Mouse (Mus musculus): ENCODE measurements around the gene Nckap5l. TPM values are rescaled to one million over a fixed set of nuclear protein-coding genes. Genes with fewer than 3 reads are reported as not detected.

The Nckap5l gene
- polyA plus RNA-seq (2012; rRNA removed) = 4.2 and 4.4 TPM in 2 replicates

GRCm38 (mm10) chr15:99457606-99458401, at the start of gene Nckap5l:
Gene Nckap5l, minus strand, starts transcription at chr15:99457748.

GRCm38 (mm10) chr15:99474576-99474926, 17.0 kb upstream of the Nckap5l start, which contains the start of gene Bcdin3d:
Gene Bcdin3d, minus strand, starts transcription at chr15:99474730.

GRCm38 (mm10) chr15:99392486-99393385, 64.8 kb downstream of the Nckap5l start, which contains the start of gene Tmbim6:
Gene Tmbim6, plus strand, starts transcription at chr15:99392882.

Other genes with a start within 250 kb of the Nckap5l start
- 29.5 and 36.7 TPM in 2 replicates for gene Kcnh3, start 232.9 kb downstream of the Nckap5l start, polyA plus RNA-seq (2012; rRNA removed)
- 64.5 and 65.2 TPM in 2 replicates for gene Mcrs1, start 205.8 kb downstream of the Nckap5l start, polyA plus RNA-seq (2012; rRNA removed)
- 41.1 and 42.3 TPM in 2 replicates for gene Prpf40b, start 162.7 kb downstream of the Nckap5l start, polyA plus RNA-seq (2012; rRNA removed)
- gene Fam186b, start 161.9 kb downstream of the Nckap5l start, polyA plus RNA-seq (2012; rRNA removed) = not detected in 2 replicates
- gene Fmnl3, start 87.3 kb downstream of the Nckap5l start, polyA plus RNA-seq (2012; rRNA removed) = 8.5 and 8.9 TPM in 2 replicates
- gene Tmbim6, start 64.9 kb downstream of the Nckap5l start, polyA plus RNA-seq (2012; rRNA removed) = 1,109 and 1,381 TPM in 2 replicates
- gene Bcdin3d, start 17.0 kb upstream of the Nckap5l start, polyA plus RNA-seq (2012; rRNA removed) = 5.7 and 7.1 TPM in 2 replicates
- gene Faim2, start 70.4 kb upstream of the Nckap5l start, polyA plus RNA-seq (2012; rRNA removed) = 1.0 and 2.0 TPM in 2 replicates
- not detected in 2 replicates for gene Aqp2, start 121.3 kb upstream of the Nckap5l start, polyA plus RNA-seq (2012; rRNA removed)
- 0.19 and 0.43 TPM in 2 replicates for gene Aqp5, start 133.0 kb upstream of the Nckap5l start, polyA plus RNA-seq (2012; rRNA removed)
- gene Aqp6, start 143.7 kb upstream of the Nckap5l start, polyA plus RNA-seq (2012; rRNA removed) = not detected in 2 replicates
- 10.6 and 12.4 TPM in 2 replicates for gene Racgap1, start 193.9 kb upstream of the Nckap5l start, polyA plus RNA-seq (2012; rRNA removed)
- gene Asic1, start 212.6 kb upstream of the Nckap5l start, polyA plus RNA-seq (2012; rRNA removed) = 0.42 and 0.56 TPM in 2 replicates
- gene Smarcd1, start 244.4 kb upstream of the Nckap5l start, polyA plus RNA-seq (2012; rRNA removed) = 20.5 and 22.6 TPM in 2 replicates
- 1.3 and 2.1 TPM in 2 replicates for gene Gm17349, start 247.7 kb upstream of the Nckap5l start, polyA plus RNA-seq (2012; rRNA removed)